Mouse (Mus musculus) 3T3-L1 (cell line): ENCODE data around the gene Pidd1.
"Not testable (repeated sequence)": the region's sequence is repeated elsewhere in the genome, so short reads cannot be mapped to it uniquely, and the experiment has no call there.

Experiments used
- DNase-seq: peaks from one replicate; pipeline ENCODE4 v3.0.0-alpha.2; 2015; ENCODE audit warnings: low read depth, low spot score

Pidd1 gene

GRCm38 (mm10) chr7:141458661-141459060 lies 14.8 kb upstream of the Pidd1 start:
- no peak for DNase-seq

- peak; percentile 68 for DNase-seq
Observed at GRCm38 (mm10) chr7:141457986-141458660, 14.3 kb upstream of the Pidd1 start.

- no peak for DNase-seq
Observed at GRCm38 (mm10) chr7:141457236-141457635, 13.4 kb upstream of the Pidd1 start.

GRCm38 (mm10) chr7:141456739-141457138 lies 12.9 kb upstream of the Pidd1 start:
- DNase-seq: peak; percentile 55

- DNase-seq: peak; percentile 79
Observed at GRCm38 (mm10) chr7:141455610-141456314, 11.9 kb upstream of the Pidd1 start.

- peak; percentile 83 for DNase-seq
Observed at GRCm38 (mm10) chr7:141454967-141455551, 11.2 kb upstream of the Pidd1 start, which contains the start of gene Pnpla2. Pnpla2 (plus strand) TSS chr7:141455198.

- no peak for DNase-seq
Observed at GRCm38 (mm10) chr7:141453636-141454035, 9.8 kb upstream of the Pidd1 start.

GRCm38 (mm10) chr7:141451928-141452327 lies 8.1 kb upstream of the Pidd1 start:
- DNase-seq: no peak

- DNase-seq: peak; percentile 96
Observed at GRCm38 (mm10) chr7:141447110-141447991, 3.5 kb upstream of the Pidd1 start, which contains the start of gene Rplp2. Rplp2 (plus strand) TSS chr7:141447370.

GRCm38 (mm10) chr7:141446374-141446773 lies 2.5 kb upstream of the Pidd1 start:
- DNase-seq: not testable (repeated sequence)

GRCm38 (mm10) chr7:141443081-141443821 lies 574 bp downstream of the Pidd1 start:
- DNase-seq: peak; percentile 68

- no peak for DNase-seq
Observed at GRCm38 (mm10) chr7:141442199-141442598, 1.6 kb downstream of the Pidd1 start.

GRCm38 (mm10) chr7:141441460-141441859 lies 2.4 kb downstream of the Pidd1 start:
- DNase-seq: no peak

- DNase-seq: peak; percentile 53
Observed at GRCm38 (mm10) chr7:141440613-141441012, 3.2 kb downstream of the Pidd1 start.

GRCm38 (mm10) chr7:141439811-141440210 lies 4.0 kb downstream of the Pidd1 start:
- no peak for DNase-seq

GRCm38 (mm10) chr7:141439140-141439679 lies 4.6 kb downstream of the Pidd1 start:
- DNase-seq: no peak

GRCm38 (mm10) chr7:141438201-141438968 lies 5.4 kb downstream of the Pidd1 start:
- no peak for DNase-seq

GRCm38 (mm10) chr7:141437178-141438120 lies 6.4 kb downstream of the Pidd1 start, which contains the start of gene Slc25a22:
Slc25a22 (minus strand) TSS chr7:141437892.
- DNase-seq: peak; percentile 71

GRCm38 (mm10) chr7:141436523-141436892 lies 7.3 kb downstream of the Pidd1 start:
- no peak for DNase-seq
